Mouse (Mus musculus) heart, embryonic 14.5 days (tissue): ENCODE measurements at regions not wholly inside any gene's neighbourhood (a gene's known extent, or its start where the extent isn't known, plus 50 kb on each side); places are given as distances from the start of the nearest gene placed in this dataset.

Source experiments
- ATAC-seq: fragments of 200-750 bp; cut with Nextera tagmentation; 2 replicates; pipeline ENCODE4 v1.8.0; 2017; ENCODE audit warnings: low read depth, moderate TSS enrichment; ENCODE audit not compliant: insufficient number of reproducible peaks, insufficient read depth, low FRiP score
- H3K27ac ChIP-seq, 2 experiments: fragments of 200-500 bp in 1 of 2; fragments of 300-500 bp in 1 of 2; sonication (generic) in 1 of 2; replicated peaks in 1 of 2; 2 replicates each; pipeline ENCODE4 v1.5.1; 2012 to 2014; ENCODE audit warnings: low read depth in 2 of 2, low read length in 2 of 2, control low read depth in 1 of 2, mild to moderate bottlenecking in 1 of 2, mixed read lengths in 1 of 2; ENCODE audit not compliant: control insufficient read depth in 1 of 2, insufficient read depth in 1 of 2
- H3K27me3 ChIP-seq: fragments of 300-500 bp; sonication (generic); 2 replicates; pipeline ENCODE4 v1.6.1; 2014; ENCODE audit warnings: mild to moderate bottlenecking, low read length, control low read depth; ENCODE audit not compliant: control insufficient read depth, insufficient read depth
- H3K36me3 ChIP-seq: fragments of 300-500 bp; sonication (generic); 2 replicates; pipeline ENCODE4 v1.6.1; 2014; ENCODE audit warnings: mild to moderate bottlenecking, control low read depth, low read length, mixed read lengths; ENCODE audit not compliant: control insufficient read depth, insufficient read depth
- H3K4me1 ChIP-seq, 2 experiments: fragments of 200-500 bp in 1 of 2; fragments of 300-500 bp in 1 of 2; sonication (generic) in 1 of 2; 2 replicates each; pipeline ENCODE4 v1.6.1; 2012 to 2014; ENCODE audit warnings: low read length in 2 of 2, control low read depth in 1 of 2, mixed read lengths in 1 of 2; ENCODE audit not compliant: control insufficient read depth in 2 of 2, insufficient read depth in 2 of 2
- H3K4me2 ChIP-seq: fragments of 300-500 bp; sonication (generic); 2 replicates; pipeline ENCODE4 v1.6.1; 2014; ENCODE audit warnings: mild to moderate bottlenecking, low read length
- H3K4me3 ChIP-seq, 2 experiments: fragments of 200-500 bp in 1 of 2; fragments of 300-500 bp in 1 of 2; sonication (generic) in 1 of 2; 2 replicates each; pipeline ENCODE4 v1.5.1; 2012 to 2014; ENCODE audit warnings: low read length in 2 of 2, mild to moderate bottlenecking in 2 of 2, control low read depth in 1 of 2, low read depth in 1 of 2, moderate library complexity in 1 of 2; ENCODE audit not compliant: control insufficient read depth in 1 of 2, insufficient read depth in 1 of 2
- H3K9ac ChIP-seq: fragments of 300-500 bp; sonication (generic); 2 replicates; pipeline ENCODE4 v1.6.1; 2014; ENCODE audit warnings: mild to moderate bottlenecking, low read length
- H3K9me3 ChIP-seq: fragments of 300-500 bp; sonication (generic); 2 replicates; pipeline ENCODE4 v1.6.1; 2016; ENCODE audit warnings: low read length, control low read depth; ENCODE audit not compliant: control insufficient read depth
- WGBS: fragments of 180-500 bp; shearing (Covaris S2); extraction: QIAGEN DNeasy Blood & Tissue Kit; methylation state at CpG from one replicate; pipeline ENCODE4 v1.1.7; 2014; 5-methylcytosine and 5-hydroxymethylcytosine counted together

DNA sequence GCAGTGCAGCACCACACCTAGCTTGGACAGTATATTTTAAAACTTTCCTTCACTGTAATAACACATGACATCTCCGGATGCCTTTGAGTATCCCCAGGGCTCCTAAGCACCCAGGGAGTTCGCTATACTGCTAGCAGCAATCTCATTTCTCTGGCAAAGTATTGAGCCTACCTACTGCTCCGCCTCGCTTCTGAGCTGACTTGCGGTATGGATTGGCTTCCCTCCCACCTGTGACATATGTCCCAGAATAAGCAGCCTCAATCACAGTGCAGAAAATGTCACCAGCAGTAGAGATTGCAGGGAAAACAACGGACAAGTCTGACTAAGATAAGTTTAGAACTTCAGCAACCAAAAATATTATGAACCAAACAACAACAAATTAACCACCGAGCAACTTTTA, 131.8 kb downstream of the Gm10260 start:
- Histone ChIP-seq H3K9me3 (no peaks in the 10 kb centered on the region), H3K36me3 (no peaks in the 10 kb centered on the region), H3K9ac (no peak overlapping the region), H3K4me2 (no peak overlapping the region), H3K4me3 (no peak overlapping the region), H3K27me3 (no peaks in the 10 kb centered on the region), H3K27ac (no peak overlapping the region), H3K4me1 (peaks cover 11 to 13% of the 10 kb centered on the region in 2 experiments)
- no peak for ATAC-seq
- 74% methylated on average over 7 of the region's 7 CpGs for WGBS

DNA sequence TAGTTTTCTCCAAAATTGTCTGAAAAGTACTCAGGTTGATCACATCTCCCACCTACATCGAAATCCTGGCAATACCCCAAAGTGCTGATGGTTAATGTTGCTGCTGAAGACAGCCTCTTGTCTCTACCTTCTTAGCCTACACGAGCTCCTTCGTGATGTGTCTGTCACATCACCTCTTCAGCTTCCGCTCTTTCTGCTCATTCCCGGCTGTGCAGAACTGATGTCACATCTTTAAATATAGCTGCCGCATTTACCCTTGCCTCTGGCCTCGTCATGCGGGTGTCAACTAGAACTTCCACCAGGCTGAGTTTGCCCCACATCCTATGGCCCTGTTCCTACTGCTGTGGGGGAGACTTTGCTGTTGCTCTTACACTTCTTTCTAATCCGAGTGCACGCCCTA, 133.2 kb downstream of the Gm10260 start:
- no peak overlapping the region for H3K9ac ChIP-seq
- no peaks in the 10 kb centered on the region for H3K9me3 ChIP-seq
- H3K27me3 ChIP-seq: no peaks in the 10 kb centered on the region
- H3K4me1 ChIP-seq: peaks cover 13 to 20% of the 10 kb centered on the region in 2 experiments
- H3K36me3 ChIP-seq: no peaks in the 10 kb centered on the region
- no peak for ATAC-seq
- no peak overlapping the region for H3K4me3 ChIP-seq
- peak overlapping the region; percentile 21; the same call in 1 of the 2 replicates for H3K4me2 ChIP-seq
- 34% methylated on average over 10 of the region's 10 CpGs for WGBS
- H3K27ac ChIP-seq: no peak overlapping the region

DNA sequence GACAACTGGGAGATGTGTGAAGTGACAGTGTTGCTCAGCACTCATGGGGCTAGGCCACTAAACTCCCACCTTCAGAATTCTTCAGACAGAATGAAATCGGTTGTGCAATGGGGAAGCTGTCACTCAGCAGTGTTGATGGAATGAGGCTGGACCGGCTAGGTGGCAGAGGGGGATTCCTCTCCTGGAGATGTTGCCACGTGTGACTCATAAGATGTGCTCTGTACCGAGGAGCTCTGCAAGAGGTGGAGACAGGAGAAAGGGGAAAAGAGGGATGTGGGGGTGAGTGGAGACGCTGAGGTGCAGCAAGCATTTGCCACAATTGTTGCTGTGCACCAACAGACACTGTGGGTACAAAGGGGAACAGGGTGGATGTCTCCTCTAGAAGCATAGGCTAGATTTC, 133.6 kb downstream of the Gm10260 start:
- H3K36me3 ChIP-seq: no peaks in the 10 kb centered on the region
- no peak overlapping the region for H3K4me2 ChIP-seq
- H3K9me3 ChIP-seq: no peaks in the 10 kb centered on the region
- H3K27ac ChIP-seq: no peak overlapping the region
- WGBS: 39% methylated on average over 5 of the region's 5 CpGs
- no peak overlapping the region for H3K9ac ChIP-seq
- peaks cover 13 to 22% of the 10 kb centered on the region in 2 experiments for H3K4me1 ChIP-seq
- no peak for ATAC-seq
- H3K4me3 ChIP-seq: no peak overlapping the region
- H3K27me3 ChIP-seq: no peaks in the 10 kb centered on the region

DNA sequence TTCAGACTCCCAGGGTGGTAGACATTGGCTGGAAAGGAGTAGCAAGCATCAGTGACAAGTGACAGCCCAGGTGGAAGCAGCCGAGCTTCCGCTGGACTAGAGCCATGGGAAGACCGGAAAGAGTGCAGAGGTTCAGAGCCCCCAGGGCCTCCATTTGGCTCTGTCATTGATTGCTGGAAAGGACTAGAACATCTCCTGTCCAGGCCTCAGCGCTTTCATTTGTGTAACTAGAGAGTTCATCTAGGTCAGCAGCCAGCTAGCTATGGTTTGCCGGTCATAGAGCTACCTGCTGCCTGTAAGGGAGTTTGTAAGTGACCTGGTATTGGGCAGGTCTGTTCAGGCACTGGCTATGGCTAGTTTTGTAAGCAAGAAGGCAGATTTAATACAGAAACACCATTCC, 134.3 kb downstream of the Gm10260 start:
- WGBS: 89% methylated on average over 5 of the region's 5 CpGs
- Histone ChIP-seq H3K36me3 (no peaks in the 10 kb centered on the region), H3K27ac (no peak overlapping the region), H3K9ac (no peak overlapping the region), H3K4me1 (peaks cover 13 to 22% of the 10 kb centered on the region in 2 experiments), H3K27me3 (no peaks in the 10 kb centered on the region), H3K4me3 (no peak overlapping the region), H3K9me3 (no peaks in the 10 kb centered on the region), H3K4me2 (no peak overlapping the region)
- ATAC-seq: no peak

DNA sequence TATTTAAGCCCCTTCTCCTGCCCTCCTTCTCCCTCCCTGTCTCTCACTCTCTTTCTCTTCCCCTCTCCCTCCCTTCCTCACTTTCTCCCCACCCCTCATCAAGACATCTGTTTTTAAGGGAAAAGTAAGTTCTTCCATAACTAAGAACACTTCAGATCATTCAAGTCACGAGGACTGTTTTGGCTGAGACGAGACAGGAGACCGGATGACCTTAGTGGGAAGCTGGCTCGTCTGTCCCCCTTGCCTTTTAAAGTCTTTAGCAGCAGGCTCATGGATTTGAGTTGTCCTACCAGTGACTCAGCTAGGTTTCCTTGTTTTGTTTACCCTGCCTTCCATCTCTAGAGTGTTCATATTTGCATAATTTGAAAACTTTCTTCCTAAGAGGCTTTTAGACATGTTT, 135.0 kb downstream of the Gm10260 start:
- ATAC-seq: no peak
- H3K27me3 ChIP-seq: no peaks in the 10 kb centered on the region
- H3K4me3 ChIP-seq: no peak overlapping the region
- peaks cover 13 to 22% of the 10 kb centered on the region in 2 experiments for H3K4me1 ChIP-seq
- 68% methylated on average over 4 of the region's 4 CpGs for WGBS
- H3K9ac ChIP-seq: no peak overlapping the region
- no peaks in the 10 kb centered on the region for H3K9me3 ChIP-seq
- H3K4me2 ChIP-seq: no peak overlapping the region
- no peaks in the 10 kb centered on the region for H3K36me3 ChIP-seq
- H3K27ac ChIP-seq: no peak overlapping the region

DNA sequence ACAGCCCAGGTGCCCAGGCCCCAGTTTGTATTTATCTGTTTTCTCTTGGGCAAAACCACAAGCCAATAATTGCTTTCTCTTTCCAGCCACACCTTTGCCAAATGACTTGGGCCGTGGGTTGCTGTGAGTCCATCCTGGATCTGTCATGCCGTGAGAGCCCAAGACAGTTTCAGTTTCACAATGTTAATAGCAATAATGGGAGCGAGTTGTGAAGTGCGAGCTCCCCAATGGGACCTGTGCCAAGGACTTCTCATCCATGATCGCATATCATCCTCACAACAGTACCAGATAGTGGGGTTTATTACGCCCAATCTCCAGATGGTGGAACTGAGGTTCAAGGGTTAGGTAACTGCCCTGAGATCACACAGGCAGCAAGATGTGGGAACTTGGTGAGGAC, 142.2 kb downstream of the Gm10260 start:
- H3K36me3 ChIP-seq: no peaks in the 10 kb centered on the region
- no peaks in the 10 kb centered on the region for H3K9me3 ChIP-seq
- peaks cover 8 to 19% of the 10 kb centered on the region in 2 experiments; a peak in 3 of 4 replicates for H3K4me1 ChIP-seq
- H3K4me3 ChIP-seq: no peak overlapping the region
- no peak overlapping the region for H3K9ac ChIP-seq
- no peak overlapping the region for H3K27ac ChIP-seq
- no peaks in the 10 kb centered on the region for H3K27me3 ChIP-seq
- no peak for ATAC-seq
- 89% methylated on average over 6 of the region's 6 CpGs for WGBS
- H3K4me2 ChIP-seq: no peak overlapping the region

DNA sequence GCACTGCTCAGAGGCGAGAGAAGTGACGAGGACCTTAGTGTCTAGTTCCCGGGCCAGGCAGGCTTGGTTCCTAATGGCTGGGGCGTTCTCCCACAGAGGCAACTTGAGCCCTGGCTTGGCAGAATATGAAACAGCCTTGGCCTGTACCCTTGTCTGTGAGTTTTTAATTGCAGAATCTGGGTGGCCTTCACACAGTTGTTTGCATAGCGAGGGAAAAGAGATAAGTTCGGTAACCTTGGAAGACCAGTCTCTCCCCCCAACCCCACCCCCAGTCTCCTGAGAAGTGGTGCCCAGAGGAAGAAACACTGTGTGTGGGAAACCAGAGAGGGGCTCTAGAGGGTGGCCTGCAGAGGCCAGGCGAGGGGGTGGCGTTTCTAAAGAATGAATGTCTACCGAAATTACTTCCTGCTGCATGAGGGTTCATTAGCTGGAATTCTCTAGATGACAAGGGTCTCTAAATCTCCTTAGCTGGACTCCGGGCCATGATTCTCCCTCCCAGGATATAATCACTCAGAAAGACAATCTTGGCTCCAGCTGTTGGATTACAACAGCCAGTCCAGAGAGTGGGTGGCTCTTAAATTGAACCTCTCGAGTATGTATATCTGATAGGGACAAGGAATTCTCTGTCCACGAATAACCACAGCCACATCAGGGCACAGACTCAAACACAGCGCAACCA, 142.8 kb downstream of the Gm10260 start:
- no peaks in the 10 kb centered on the region for H3K9me3 ChIP-seq
- 54% methylated on average over 13 of the region's 13 CpGs for WGBS
- no peak for ATAC-seq
- no peak overlapping the region for H3K27ac ChIP-seq
- H3K4me1 ChIP-seq: peaks cover 8 to 17% of the 10 kb centered on the region in 2 experiments; a peak in 3 of 4 replicates
- H3K4me2 ChIP-seq: no peak overlapping the region
- no peak overlapping the region for H3K9ac ChIP-seq
- no peaks in the 10 kb centered on the region for H3K36me3 ChIP-seq
- H3K27me3 ChIP-seq: no peaks in the 10 kb centered on the region
- H3K4me3 ChIP-seq: no peak overlapping the region

DNA sequence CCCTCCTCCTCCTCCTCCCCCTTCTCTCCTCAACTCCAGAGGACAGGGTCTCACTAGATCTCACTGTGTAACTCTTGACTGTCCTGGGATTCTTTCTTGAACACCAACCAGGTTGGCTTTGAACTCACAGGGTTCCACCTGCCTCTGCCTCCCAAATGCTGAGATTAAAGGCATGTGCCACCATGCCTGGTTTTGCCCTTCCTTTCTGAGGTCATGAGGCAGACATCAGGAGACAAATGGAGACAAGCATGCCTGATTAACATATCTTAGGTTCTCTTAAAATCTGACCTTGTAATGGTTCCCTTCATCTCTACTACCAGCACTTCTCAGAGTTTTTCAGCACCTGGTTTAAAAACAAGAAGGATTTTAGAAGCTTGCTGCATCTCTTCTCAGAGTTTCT, 143.5 kb downstream of the Gm10260 start:
- Histone ChIP-seq H3K27ac (no peak overlapping the region), H3K9me3 (no peaks in the 10 kb centered on the region), H3K4me3 (no peak overlapping the region), H3K9ac (no peak overlapping the region), H3K36me3 (no peaks in the 10 kb centered on the region), H3K4me2 (no peak overlapping the region), H3K27me3 (no peaks in the 10 kb centered on the region), H3K4me1 (peaks cover 7 to 10% of the 10 kb centered on the region in 2 experiments; a peak in 2 of 4 replicates)
- ATAC-seq: no peak
